Mouse (Mus musculus) midbrain, postnatal 0 days (tissue): ENCODE data around the gene Shld1. TPM values are rescaled to one million over a fixed set of nuclear protein-coding genes. Genes with fewer than 3 reads are reported as not detected.

Experiments
- ATAC-seq: fragments of 200-750 bp; cut with Nextera tagmentation; 2 replicates; pipeline ENCODE4 v1.8.0; 2017; ENCODE audit warnings: moderate number of reproducible peaks, mild to moderate bottlenecking, moderate TSS enrichment, moderate library complexity; ENCODE audit not compliant: low FRiP score
- DNase-seq: peaks from one replicate; pipeline ENCODE4 v3.0.0-alpha.2; 2015; ENCODE audit warnings: low spot score
- H3K27ac ChIP-seq: fragments of 300-500 bp; sonication (generic); 2 replicates; pipeline ENCODE4 v1.5.1; 2014; ENCODE audit warnings: low read depth, mild to moderate bottlenecking, low read length, mixed read lengths
- H3K27me3 ChIP-seq: fragments of 300-500 bp; sonication (generic); 2 replicates; pipeline ENCODE4 v1.6.1; 2014; ENCODE audit warnings: low read length, control low read depth, mixed read lengths; ENCODE audit not compliant: insufficient read depth
- H3K36me3 ChIP-seq: fragments of 300-500 bp; sonication (generic); 2 replicates; pipeline ENCODE4 v1.6.1; 2014; ENCODE audit warnings: low read length, control low read depth, mixed read lengths; ENCODE audit not compliant: insufficient read depth
- H3K4me1 ChIP-seq: fragments of 300-500 bp; sonication (generic); 2 replicates; pipeline ENCODE4 v1.6.1; 2014; ENCODE audit warnings: mild to moderate bottlenecking, control low read depth, antibody characterized with exemption, low read length, mixed read lengths; ENCODE audit not compliant: insufficient read depth
- H3K4me2 ChIP-seq: fragments of 300-500 bp; sonication (generic); 2 replicates; pipeline ENCODE4 v1.6.1; 2014; ENCODE audit warnings: low read depth, mild to moderate bottlenecking, low read length, mixed read lengths; ENCODE audit not compliant: poor library complexity, severe bottlenecking
- H3K4me3 ChIP-seq: fragments of 300-500 bp; sonication (generic); 2 replicates; pipeline ENCODE4 v1.5.1; 2014; ENCODE audit warnings: low read depth, mild to moderate bottlenecking, low read length, moderate library complexity
- H3K9ac ChIP-seq: fragments of 300-500 bp; sonication (generic); replicated peaks from 2 replicates; pipeline ENCODE4 v1.6.1; 2014; ENCODE audit warnings: mild to moderate bottlenecking, low read length, moderate library complexity, mixed read lengths; ENCODE audit not compliant: poor library complexity, severe bottlenecking
- H3K9me3 ChIP-seq: fragments of 300-500 bp; sonication (generic); 2 replicates; pipeline ENCODE4 v1.6.1; 2016; ENCODE audit warnings: low read length, control low read depth
- CTCF ChIP-seq: IDR thresholded peaks from 2 replicates; pipeline ENCODE4 v1.5.1; 2016; ENCODE audit warnings: antibody characterized with exemption, mild to moderate bottlenecking
- WGBS: fragments of 180-500 bp; shearing (Covaris S2); extraction: QIAGEN DNeasy Blood & Tissue Kit; methylation state at CpG from one replicate; pipeline ENCODE4 v1.1.7; 2014; 5-methylcytosine and 5-hydroxymethylcytosine counted together
- polyA plus RNA-seq: library from polyadenylated mRNA; unstranded; fragments of >200 nt; fragmentation: Nextera tagmentation; extraction: Ambion mirVana; gene quantifications from 2 replicates; pipeline ENCODE4 v1.2.1, GENCODE M21; 2015
- total RNA-seq: library from RNA; depleted of rRNA; stranded (reverse); fragments of >200 nt; gene quantifications from 2 replicates; pipeline ENCODE4 v1.2.3, GENCODE M21; 2014

Shld1 gene
- total and polyA plus RNA-seq, 2 experiments from 2014 or later: 15.7 to 17.1 TPM

- no peaks in the 10 kb centered on the region for H3K36me3 ChIP-seq
- H3K27me3 ChIP-seq: no peaks in the 10 kb centered on the region
- no peak overlapping the region for H3K4me3 ChIP-seq
- no peaks in the 10 kb centered on the region for H3K4me1 ChIP-seq
- H3K4me2 ChIP-seq: no peak overlapping the region
- no peak for ATAC-seq
- no peak for DNase-seq
- WGBS: 87% methylated on average over 7 of the region's 7 CpGs
- H3K9me3 ChIP-seq: no peaks in the 10 kb centered on the region
- TF ChIP-seq CTCF: no peak
- H3K27ac ChIP-seq: no peak overlapping the region
- no peak overlapping the region for H3K9ac ChIP-seq
Measured at GRCm38 (mm10) chr2:132688611-132689021, 1.9 kb downstream of the Shld1 start.

GRCm38 (mm10) chr2:132689188-132689568, 2.4 kb downstream of the Shld1 start:
- Histone ChIP-seq H3K4me3 (no peak overlapping the region), H3K36me3 (no peaks in the 10 kb centered on the region), H3K27ac (0 out of 2 replicates have a peak overlapping the region, but pooled peaks have one; percentile 12), H3K27me3 (no peaks in the 10 kb centered on the region), H3K9ac (0 out of 2 replicates have a peak overlapping the region, but pooled peaks have one; percentile 29), H3K4me2 (no peak overlapping the region), H3K4me1 (no peaks in the 10 kb centered on the region), H3K9me3 (no peaks in the 10 kb centered on the region)
- 72% methylated on average over 4 of the region's 4 CpGs for WGBS
- no peak for TF ChIP-seq CTCF
- DNase-seq: no peak
- ATAC-seq: no peak

GRCm38 (mm10) chr2:132689569-132690231, 3.0 kb downstream of the Shld1 start:
- H3K27ac ChIP-seq: 0 out of 2 replicates have a peak overlapping the region, but pooled peaks have one; percentile 12

GRCm38 (mm10) chr2:132691731-132692130, 5.0 kb downstream of the Shld1 start:
- TF ChIP-seq CTCF: no peak
- no peaks in the 10 kb centered on the region for H3K4me1 ChIP-seq

More at GRCm38 (mm10) chr2:132689569-132690231, 3.0 kb downstream of the Shld1 start:
- H3K4me1 ChIP-seq: no peaks in the 10 kb centered on the region
- no peak for ATAC-seq
- peak; percentile 11 for DNase-seq
- TF ChIP-seq CTCF: no peak
- H3K4me2 ChIP-seq: no peak overlapping the region
- WGBS: 60% methylated on average over 15 of the region's 15 CpGs
- H3K4me3 ChIP-seq: no peak overlapping the region
- 0 out of 2 replicates have a peak overlapping the region, but pooled peaks have one; percentile 29 for H3K9ac ChIP-seq
- H3K27me3 ChIP-seq: no peaks in the 10 kb centered on the region
- H3K36me3 ChIP-seq: no peaks in the 10 kb centered on the region
- no peaks in the 10 kb centered on the region for H3K9me3 ChIP-seq

GRCm38 (mm10) chr2:132692320-132692719, 5.6 kb downstream of the Shld1 start:
- no peak for TF ChIP-seq CTCF
- no peak for DNase-seq
- Histone ChIP-seq H3K36me3 (no peaks in the 10 kb centered on the region), H3K9me3 (no peaks in the 10 kb centered on the region), H3K27ac (no peak overlapping the region), H3K27me3 (no peaks in the 10 kb centered on the region), H3K4me1 (no peaks in the 10 kb centered on the region), H3K4me3 (no peak overlapping the region), H3K9ac (no peak overlapping the region), H3K4me2 (no peak overlapping the region)
- 57% methylated on average over 1 of the region's 1 CpGs for whole genome bisulfite sequencing
- ATAC-seq: no peak

More at GRCm38 (mm10) chr2:132691731-132692130, 5.0 kb downstream of the Shld1 start:
- Histone ChIP-seq H3K9me3 (no peaks in the 10 kb centered on the region), H3K9ac (no peak overlapping the region), H3K4me2 (no peak overlapping the region), H3K36me3 (no peaks in the 10 kb centered on the region), H3K27ac (no peak overlapping the region), H3K27me3 (no peaks in the 10 kb centered on the region), H3K4me3 (no peak overlapping the region)
- ATAC-seq: no peak
- WGBS: 80% methylated on average over 7 of the region's 7 CpGs
- DNase-seq: no peak

- Histone ChIP-seq H3K4me3 (no peak overlapping the region), H3K9me3 (no peaks in the 10 kb centered on the region), H3K4me1 (no peaks in the 10 kb centered on the region), H3K4me2 (no peak overlapping the region), H3K27me3 (no peaks in the 10 kb centered on the region), H3K36me3 (no peaks in the 10 kb centered on the region), H3K9ac (no peak overlapping the region), H3K27ac (no peak overlapping the region)
- ATAC-seq: no peak
- WGBS: 89% methylated on average over 3 of the region's 3 CpGs
- no peak for TF ChIP-seq CTCF
- no peak for DNase-seq
Measured at GRCm38 (mm10) chr2:132693980-132694379, 7.2 kb downstream of the Shld1 start.
